Comparison of ENCODE assay signal across 20 mouse cellular contexts in genomic region chr5:20559378-20559777, GRCm38 (mm10).
DNase-seq lines count a peak whose midpoint lies in the region; ATAC-seq and TF ChIP-seq lines count a peak whose summit lies in the region.
"Had no signal": no experiment of that assay in that cellular context is flagged by ENCODE, and none has a peak within 500 bp of the region (broad histone marks: within the 10 kb centered on the region; RNA-seq: fewer than 3 reads in every experiment).

No protein-coding gene starts in this region.

- H3K4me3 ChIP-seq in layer of hippocampus, adult 2 months: no peak overlapping the region
- no peak overlapping the region for H3K4me3 ChIP-seq in midbrain, embryonic 15.5 days
- H3K4me3 ChIP-seq in midbrain, embryonic 10.5 days: no peak overlapping the region
- H3K4me3 ChIP-seq in lung, embryonic 16.5 days (ENCODE audit: low read length): no peak overlapping the region
- H3K4me3 ChIP-seq in hindbrain, postnatal 0 days (ENCODE audit: low read length): no peak overlapping the region
- H3K4me3 ChIP-seq: embryonic facial prominence, embryonic 13.5 days; forebrain, embryonic 12.5 days; heart, embryonic 10.5 days; hindbrain, embryonic 12.5 days had no signal

- H3K27ac ChIP-seq in layer of hippocampus, adult 2 months: peak overlapping the region; percentile 59
- peak overlapping the region; percentile 35; the same call in 1 of the 2 replicates for H3K27ac ChIP-seq in midbrain, embryonic 15.5 days
- no peak overlapping the region for H3K27ac ChIP-seq in midbrain, embryonic 10.5 days (replicated peaks)
- H3K27ac ChIP-seq in lung, embryonic 16.5 days (ENCODE audit: low read length): peak overlapping the region; percentile 50
- no peak overlapping the region for H3K27ac ChIP-seq in hindbrain, postnatal 0 days
- H3K27ac ChIP-seq: embryonic facial prominence, embryonic 13.5 days; forebrain, embryonic 12.5 days; heart, embryonic 10.5 days; hindbrain, embryonic 12.5 days had no signal

- no peak overlapping the region for H3K9ac ChIP-seq in midbrain, embryonic 15.5 days
- H3K9ac ChIP-seq in lung, embryonic 16.5 days (ENCODE audit: low read length): no peak overlapping the region
- no peak overlapping the region for H3K9ac ChIP-seq in hindbrain, postnatal 0 days (replicated peaks; ENCODE audit: low read length)
- H3K9ac ChIP-seq: embryonic facial prominence, embryonic 13.5 days; forebrain, embryonic 12.5 days; hindbrain, embryonic 12.5 days had no signal

- DNase-seq in layer of hippocampus, adult 2 months (ENCODE audit: low spot score in 2 of 2): no peak
- no peak for DNase-seq in layer of hippocampus, adult 8-10 months (ENCODE audit: low spot score in 2 of 2)
- DNase-seq in midbrain, embryonic 10.5 days (ENCODE audit: low spot score): no peak
- peak; percentile 63 for DNase-seq in lung, postnatal 25 days (ENCODE audit: low spot score)
- DNase-seq in hindbrain, postnatal 0 days (ENCODE audit: low spot score): no peak
- no peak for DNase-seq in adrenal gland, postnatal 25 days
- DNase-seq: adrenal gland, postnatal 10 days; cerebellum, adult 11-12 months; cerebellum, adult 9-11 months; cerebellum, postnatal 36 days; gastrocnemius, postnatal 14 days; heart, postnatal 10 days; heart, postnatal 4 days had no signal

- H3K36me3 ChIP-seq in midbrain, embryonic 15.5 days (replicated peaks): no peaks in the 10 kb centered on the region; the same call in 1 of the 2 replicates
- H3K36me3 ChIP-seq in midbrain, embryonic 10.5 days: no peaks in the 10 kb centered on the region
- H3K36me3 ChIP-seq in lung, embryonic 16.5 days (ENCODE audit: control insufficient read depth, insufficient read depth, low read length): no peaks in the 10 kb centered on the region
- H3K36me3 ChIP-seq in hindbrain, postnatal 0 days (ENCODE audit: insufficient read depth, low read length): no peaks in the 10 kb centered on the region; the same call in 1 of the 2 replicates
- H3K36me3 ChIP-seq: embryonic facial prominence, embryonic 13.5 days; forebrain, embryonic 12.5 days; heart, embryonic 10.5 days; hindbrain, embryonic 12.5 days had no signal

- no peaks in the 10 kb centered on the region; the same call in 1 of the 2 replicates for H3K4me1 ChIP-seq in midbrain, embryonic 15.5 days
- 0 out of 2 replicates have a peak, but pooled peaks cover 5% of the 10 kb centered on the region for H3K4me1 ChIP-seq in midbrain, embryonic 10.5 days
- H3K4me1 ChIP-seq in lung, embryonic 16.5 days (replicated peaks; ENCODE audit: control insufficient read depth, insufficient read depth, low read length): 0 out of 2 replicates have a peak, but pooled peaks cover 2% of the 10 kb centered on the region
- no peaks in the 10 kb centered on the region for H3K4me1 ChIP-seq in hindbrain, postnatal 0 days (ENCODE audit: insufficient read depth, low read length)
- H3K4me1 ChIP-seq: forebrain, embryonic 12.5 days; heart, embryonic 10.5 days; hindbrain, embryonic 12.5 days had no signal

- no peak for TF ChIP-seq CTCF in layer of hippocampus, adult 2 months (conservative IDR thresholded peaks at IDR 0.05)
- no peak for TF ChIP-seq CTCF in hindbrain, postnatal 0 days (IDR thresholded peaks at IDR 0.05; ENCODE audit: low read depth)

- 62% methylated on average over 2 of the region's 2 CpGs for WGBS in midbrain, embryonic 15.5 days
- 76% methylated on average over 2 of the region's 2 CpGs for WGBS in midbrain, embryonic 10.5 days
- 69% methylated on average over 2 of the region's 2 CpGs for WGBS in lung, embryonic 16.5 days
- 83% methylated on average over 2 of the region's 2 CpGs for WGBS in hindbrain, postnatal 0 days

- peak; percentile 41; the same call in 1 of the 2 replicates for ATAC-seq in midbrain, embryonic 15.5 days (replicated peaks)
- peak; percentile 82 for ATAC-seq in lung, embryonic 16.5 days (ENCODE audit: low read depth)
- ATAC-seq in hindbrain, postnatal 0 days: no peak
- ATAC-seq: forebrain, embryonic 16.5 days had no signal

- H3K4me2 ChIP-seq in midbrain, embryonic 15.5 days: no peak overlapping the region
- H3K4me2 ChIP-seq in lung, embryonic 16.5 days (ENCODE audit: low read depth, low read length): no peak overlapping the region
- no peak overlapping the region for H3K4me2 ChIP-seq in hindbrain, postnatal 0 days (ENCODE audit: low read depth, low read length)
- H3K4me2 ChIP-seq: embryonic facial prominence, embryonic 13.5 days; forebrain, embryonic 12.5 days; hindbrain, embryonic 12.5 days had no signal

- no peaks in the 10 kb centered on the region for H3K9me3 ChIP-seq in midbrain, embryonic 15.5 days
- H3K9me3 ChIP-seq in midbrain, embryonic 10.5 days (replicated peaks): no peaks in the 10 kb centered on the region
- H3K9me3 ChIP-seq in lung, embryonic 16.5 days (ENCODE audit: control insufficient read depth, low read length): no peaks in the 10 kb centered on the region
- no peaks in the 10 kb centered on the region for H3K9me3 ChIP-seq in hindbrain, postnatal 0 days (ENCODE audit: low read length)
- H3K9me3 ChIP-seq: embryonic facial prominence, embryonic 13.5 days; forebrain, embryonic 12.5 days; heart, embryonic 10.5 days; hindbrain, embryonic 12.5 days had no signal

- H3K27me3 ChIP-seq in midbrain, embryonic 15.5 days (replicated peaks): no peaks in the 10 kb centered on the region
- no peaks in the 10 kb centered on the region for H3K27me3 ChIP-seq in midbrain, embryonic 10.5 days (ENCODE audit: low read depth, poor library complexity, severe bottlenecking)
- no peaks in the 10 kb centered on the region for H3K27me3 ChIP-seq in lung, embryonic 16.5 days (ENCODE audit: control insufficient read depth, insufficient read depth, low read depth, low read length)
- H3K27me3 ChIP-seq in hindbrain, postnatal 0 days (ENCODE audit: insufficient read depth, low read length): no peaks in the 10 kb centered on the region
- H3K27me3 ChIP-seq: forebrain, embryonic 12.5 days; hindbrain, embryonic 12.5 days had no signal

Comparison
In these comparisons a context has a peak if more than half of its experiments do, and no peak if none do; other contexts are left out.
1. H3K27ac ChIP-seq: peak in layer of hippocampus, adult 2 months (single experiment), midbrain, embryonic 15.5 days (single experiment) and lung, embryonic 16.5 days (single experiment); none in midbrain, embryonic 10.5 days (single experiment) and hindbrain, postnatal 0 days (single experiment).